In the genomic region with DNA sequence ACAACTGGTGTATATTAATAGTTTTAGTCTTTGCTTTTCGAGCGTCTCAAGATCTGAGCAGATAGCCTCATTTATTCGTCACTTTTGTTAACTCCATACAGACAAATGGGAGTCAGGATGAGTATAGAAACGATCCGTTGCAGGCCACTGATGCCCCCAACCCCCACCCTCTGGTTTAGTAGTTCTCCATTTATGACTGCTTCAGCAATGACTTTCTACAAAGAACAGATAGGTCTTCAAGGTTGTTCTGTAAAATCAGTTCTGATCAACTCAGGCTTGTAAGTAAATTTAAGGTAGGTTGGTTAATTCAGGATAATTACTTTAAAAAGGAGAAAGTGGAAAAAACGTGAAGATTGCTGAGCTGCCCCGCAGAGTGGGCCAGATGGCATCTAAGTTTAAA, we compare ENCODE assay signal across 9 mouse cellular contexts. TPM values are rescaled to one million over a fixed set of nuclear protein-coding genes. Genes with fewer than 3 reads are reported as not detected.
DNase-seq lines count a peak whose midpoint lies in the region; ATAC-seq and TF ChIP-seq lines count a peak whose summit lies in the region.
"Had no signal": no experiment of that assay in that cellular context is flagged by ENCODE, and none has a peak within 500 bp of the region (broad histone marks: within the 10 kb centered on the region; RNA-seq: fewer than 3 reads in every experiment).

No protein-coding gene starts in this region.

- no peak for TF ChIP-seq CTCF in lung, embryonic 14.5 days (IDR thresholded peaks at IDR 0.05; ENCODE audit: low read depth)

- H3K4me2 ChIP-seq in lung, embryonic 14.5 days, result peak overlapping the region; percentile 80
- H3K4me2 ChIP-seq in embryonic facial prominence, embryonic 13.5 days, result peak overlapping the region; percentile 62
- H3K4me2 ChIP-seq in intestine, embryonic 16.5 days (ENCODE audit: low read depth, low read length), result peak overlapping the region; percentile 71
- peak overlapping the region; percentile 77 for H3K4me2 ChIP-seq in neural tube, embryonic 14.5 days (ENCODE audit: low read depth, low read length)

- H3K4me1 ChIP-seq in lung, embryonic 14.5 days (ENCODE audit: insufficient read depth), result 0 out of 2 replicates have a peak, but pooled peaks cover 3% of the 10 kb centered on the region
- H3K4me1 ChIP-seq in embryonic facial prominence, embryonic 13.5 days, result peaks cover 15% of the 10 kb centered on the region
- H3K4me1 ChIP-seq in intestine, embryonic 16.5 days (ENCODE audit: control insufficient read depth, insufficient read depth, low read length), result no peaks in the 10 kb centered on the region
- peaks cover 11% of the 10 kb centered on the region; the same call in 1 of the 2 replicates for H3K4me1 ChIP-seq in neural tube, embryonic 14.5 days (ENCODE audit: control insufficient read depth, insufficient read depth, low read length)

- H3K9ac ChIP-seq in lung, embryonic 14.5 days, result peak overlapping the region; percentile 83; the same call in 1 of the 2 replicates
- H3K9ac ChIP-seq in embryonic facial prominence, embryonic 13.5 days, result peak overlapping the region; percentile 85
- no peak overlapping the region for H3K9ac ChIP-seq in intestine, embryonic 16.5 days (ENCODE audit: low read depth, low read length)
- peak overlapping the region; percentile 90; the same call in 1 of the 2 replicates for H3K9ac ChIP-seq in neural tube, embryonic 14.5 days (replicated peaks; ENCODE audit: low read depth, low read length)

- ATAC-seq in lung, embryonic 14.5 days (ENCODE audit: insufficient read depth), result no peak
- no peak for ATAC-seq in embryonic facial prominence, embryonic 13.5 days (ENCODE audit: insufficient number of reproducible peaks, insufficient read depth, low FRiP score, low TSS enrichment, low read depth)
- ATAC-seq in intestine, embryonic 16.5 days, result no peak
- no peak for ATAC-seq in neural tube, embryonic 14.5 days (ENCODE audit: low read depth)
- ATAC-seq in megakaryocyte-erythroid progenitor cell, adult 5-6 weeks (replicated peaks; ENCODE audit: low FRiP score, low TSS enrichment, poor library complexity, severe bottlenecking), result no peak

- H3K27ac ChIP-seq in lung, embryonic 14.5 days (ENCODE audit: low read depth), result no peak overlapping the region
- no peak overlapping the region for H3K27ac ChIP-seq in embryonic facial prominence, embryonic 13.5 days
- no peak overlapping the region for H3K27ac ChIP-seq in intestine, embryonic 16.5 days (ENCODE audit: low read length)
- H3K27ac ChIP-seq in neural tube, embryonic 14.5 days (ENCODE audit: low read depth, low read length), result no peak overlapping the region

- 0 out of 2 replicates have a peak, but pooled peaks cover 3% of the 10 kb centered on the region for H3K36me3 ChIP-seq in lung, embryonic 14.5 days (ENCODE audit: insufficient read depth)
- H3K36me3 ChIP-seq in embryonic facial prominence, embryonic 13.5 days, result no peaks in the 10 kb centered on the region
- no peaks in the 10 kb centered on the region for H3K36me3 ChIP-seq in intestine, embryonic 16.5 days (ENCODE audit: control insufficient read depth, insufficient read depth, low read length)
- no peaks in the 10 kb centered on the region for H3K36me3 ChIP-seq in neural tube, embryonic 14.5 days (ENCODE audit: control insufficient read depth, insufficient read depth, low read length)

- DNase-seq in lung, embryonic 14.5 days, result no peak
- DNase-seq in lung, postnatal 36 days, result no peak
- no peak for DNase-seq in frontal cortex, postnatal 10 days (ENCODE audit: low spot score in 2 of 2)
- no peak for DNase-seq in kidney, adult 11 months

- H3K9me3 ChIP-seq in lung, embryonic 14.5 days (ENCODE audit: low read depth, low read length), result no peaks in the 10 kb centered on the region
- H3K9me3 ChIP-seq in embryonic facial prominence, embryonic 13.5 days, result no peaks in the 10 kb centered on the region
- no peaks in the 10 kb centered on the region for H3K9me3 ChIP-seq in intestine, embryonic 16.5 days (ENCODE audit: control insufficient read depth, low read length)
- no peaks in the 10 kb centered on the region for H3K9me3 ChIP-seq in neural tube, embryonic 14.5 days (ENCODE audit: control insufficient read depth, low read length)

- 62% methylated on average over 7 of the region's 7 CpGs for WGBS in lung, embryonic 14.5 days
- WGBS in embryonic facial prominence, embryonic 13.5 days, result 71% methylated on average over 7 of the region's 7 CpGs
- 68% methylated on average over 7 of the region's 7 CpGs for WGBS in intestine, embryonic 16.5 days
- WGBS in neural tube, embryonic 14.5 days, result 69% methylated on average over 7 of the region's 7 CpGs

- H3K4me3 ChIP-seq in lung, embryonic 14.5 days (ENCODE audit: low read depth, low read length), result peak overlapping the region; percentile 65
- H3K4me3 ChIP-seq in embryonic facial prominence, embryonic 13.5 days, result peak overlapping the region; percentile 75
- peak overlapping the region; percentile 90 for H3K4me3 ChIP-seq in intestine, embryonic 16.5 days (ENCODE audit: low read length)
- H3K4me3 ChIP-seq in neural tube, embryonic 14.5 days (ENCODE audit: low read depth, low read length), result peak overlapping the region; percentile 72

- H3K27me3 ChIP-seq in lung, embryonic 14.5 days (ENCODE audit: insufficient read depth, low read length), result no peaks in the 10 kb centered on the region
- no peaks in the 10 kb centered on the region for H3K27me3 ChIP-seq in embryonic facial prominence, embryonic 13.5 days
- no peaks in the 10 kb centered on the region for H3K27me3 ChIP-seq in intestine, embryonic 16.5 days (replicated peaks; ENCODE audit: control insufficient read depth, insufficient read depth, low read length)
- no peaks in the 10 kb centered on the region for H3K27me3 ChIP-seq in neural tube, embryonic 14.5 days (ENCODE audit: control insufficient read depth, insufficient read depth, low read length)

RNA-seq across cellular contexts. Expression of a gene that starts 1.0 kb away (rescaled TPM):
- polyA plus RNA-seq in lung, embryonic 14.5 days (2014; fragmentation: Nextera tagmentation; extraction: Ambion mirVana), result 16.6 and 17.4 TPM in 2 replicates
- polyA plus RNA-seq in embryonic facial prominence, embryonic 13.5 days (2015; fragmentation: Nextera tagmentation; extraction: Ambion mirVana), result 18.0 and 22.9 TPM in 2 replicates
- polyA plus RNA-seq in intestine, embryonic 16.5 days (2015; fragmentation: Nextera tagmentation; extraction: Ambion mirVana), result 13.1 and 14.7 TPM in 2 replicates
- polyA plus RNA-seq in neural tube, embryonic 14.5 days (2014; fragmentation: Nextera tagmentation; extraction: Ambion mirVana), result 13.6 and 14.5 TPM in 2 replicates
- 26.5 and 44.8 TPM in 2 replicates for total RNA-seq in megakaryocyte-erythroid progenitor cell, adult 5-6 weeks (2014; fragmentation: Nextera tagmentation)
- 27.7 and 42.9 TPM in 2 replicates for total RNA-seq in megakaryocyte-erythroid progenitor cell, adult 5-6 weeks (2017)

RNA-seq across cellular contexts. Expression of a gene that starts 20.2 kb away (rescaled TPM):
- polyA plus RNA-seq in lung, embryonic 14.5 days (2014; fragmentation: Nextera tagmentation; extraction: Ambion mirVana), result 0.45 and 0.65 TPM in 2 replicates
- 0.33 and 0.39 TPM in 2 replicates for polyA plus RNA-seq in embryonic facial prominence, embryonic 13.5 days (2015; fragmentation: Nextera tagmentation; extraction: Ambion mirVana)
- polyA plus RNA-seq in intestine, embryonic 16.5 days (2015; fragmentation: Nextera tagmentation; extraction: Ambion mirVana), result 0.12 and 0.17 TPM in 2 replicates
- not detected in 2 replicates for polyA plus RNA-seq in neural tube, embryonic 14.5 days (2014; fragmentation: Nextera tagmentation; extraction: Ambion mirVana)
- not detected in 2 replicates for total RNA-seq in megakaryocyte-erythroid progenitor cell, adult 5-6 weeks (2014; fragmentation: Nextera tagmentation)
- total RNA-seq in megakaryocyte-erythroid progenitor cell, adult 5-6 weeks (2017), result not detected in 2 replicates
- total RNA-seq: liver, adult 2 months had no signal
- polyA plus RNA-seq: liver, adult 2 months had no signal
